Mouse (Mus musculus): ENCODE data around the gene Timm44. TPM values are rescaled to one million over a fixed set of nuclear protein-coding genes. Genes with fewer than 3 reads are reported as not detected.

Timm44 gene
- polyA plus RNA-seq, 1 experiment from 2014 or later: 49.3 TPM

Other genes starting within 250 kb of the Timm44 start
- gene Cd209f, start 170.1 kb downstream of the Timm44 start, polyA plus RNA-seq (2015; fragmentation: Nextera tagmentation; extraction: Ambion mirVana): 0.45 and 0.83 TPM in 2 replicates
- 0.12 TPM in 1 of 2 replicates, not detected in the other for gene Cd209g, start 141.8 kb downstream of the Timm44 start, polyA plus RNA-seq (2015; fragmentation: Nextera tagmentation; extraction: Ambion mirVana)
- gene Evi5l, start 109.3 kb downstream of the Timm44 start, polyA plus RNA-seq (2015; fragmentation: Nextera tagmentation; extraction: Ambion mirVana): 18.1 and 22.5 TPM in 2 replicates
- gene Prr36, start 58.5 kb downstream of the Timm44 start, polyA plus RNA-seq (2015; fragmentation: Nextera tagmentation; extraction: Ambion mirVana): 0.42 and 0.46 TPM in 2 replicates
- 0.85 and 0.91 TPM in 2 replicates for gene Lrrc8e, start 49.1 kb downstream of the Timm44 start, polyA plus RNA-seq (2015; fragmentation: Nextera tagmentation; extraction: Ambion mirVana)
- 33.3 and 35.4 TPM in 2 replicates for gene Map2k7, start 37.2 kb downstream of the Timm44 start, polyA plus RNA-seq (2015; fragmentation: Nextera tagmentation; extraction: Ambion mirVana)
- 0.21 and 0.26 TPM in 2 replicates for gene Gm49320, start 37.0 kb downstream of the Timm44 start, polyA plus RNA-seq (2015; fragmentation: Nextera tagmentation; extraction: Ambion mirVana)
- gene Tgfbr3l, start 27.7 kb downstream of the Timm44 start, polyA plus RNA-seq (2015; fragmentation: Nextera tagmentation; extraction: Ambion mirVana): 2.3 and 4.0 TPM in 2 replicates
- gene Snapc2, start 22.8 kb downstream of the Timm44 start, polyA plus RNA-seq (2015; fragmentation: Nextera tagmentation; extraction: Ambion mirVana): 34.5 and 36.4 TPM in 2 replicates
- gene Ctxn1, start 16.6 kb downstream of the Timm44 start, polyA plus RNA-seq (2015; fragmentation: Nextera tagmentation; extraction: Ambion mirVana): 8.5 and 8.7 TPM in 2 replicates
- gene Ccl25, start 49.3 kb upstream of the Timm44 start, polyA plus RNA-seq (2015; fragmentation: Nextera tagmentation; extraction: Ambion mirVana): 811 and 840 TPM in 2 replicates
- 209 and 236 TPM in 2 replicates for gene Elavl1, start 49.5 kb upstream of the Timm44 start, polyA plus RNA-seq (2015; fragmentation: Nextera tagmentation; extraction: Ambion mirVana)
- gene Cers4, start 217.1 kb upstream of the Timm44 start, polyA plus RNA-seq (2015; fragmentation: Nextera tagmentation; extraction: Ambion mirVana): 7.1 and 7.4 TPM in 2 replicates